Mouse (Mus musculus) G1E-ER4 (cell line): ENCODE data around the gene Recql5. TPM values are rescaled to one million over a fixed set of nuclear protein-coding genes. Genes with fewer than 3 reads are reported as not detected.

ENCODE experiments used
- GATA1 ChIP-seq: IDR thresholded peaks from one replicate; pipeline ENCODE4 v1.8.0; 2012; ENCODE audit warnings: low read length, inconsistent platforms
- polyA plus RNA-seq: library from polyadenylated mRNA; stranded (reverse); fragments of >175 nt; gene quantifications from 2 replicates; pipeline ENCODE4 v1.2.3, GENCODE M21; 2012

The Recql5 gene
- polyA plus RNA-seq, 1 experiment: 13.3 TPM

DNA sequence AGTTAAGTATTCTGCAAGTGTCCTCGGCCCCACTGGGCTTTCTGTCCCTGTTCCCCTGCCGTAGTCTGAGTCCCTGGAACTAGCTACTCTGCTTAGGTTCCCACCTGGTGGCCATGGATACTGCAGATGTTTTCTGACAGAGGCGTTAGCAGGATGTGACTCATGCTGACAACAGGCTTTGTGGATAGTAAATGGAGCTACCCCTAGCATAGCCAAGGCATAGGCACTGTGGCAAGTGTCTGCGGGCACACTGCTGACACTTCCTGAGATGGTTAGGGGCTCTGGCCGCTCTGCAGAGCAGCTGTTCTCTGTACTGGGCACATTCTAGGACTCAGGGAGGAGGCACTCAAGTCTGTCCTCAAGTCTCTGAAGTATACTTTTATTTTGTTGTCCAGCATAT lies 21.4 kb upstream of the Recql5 start:
- no peak for TF ChIP-seq GATA1

DNA sequence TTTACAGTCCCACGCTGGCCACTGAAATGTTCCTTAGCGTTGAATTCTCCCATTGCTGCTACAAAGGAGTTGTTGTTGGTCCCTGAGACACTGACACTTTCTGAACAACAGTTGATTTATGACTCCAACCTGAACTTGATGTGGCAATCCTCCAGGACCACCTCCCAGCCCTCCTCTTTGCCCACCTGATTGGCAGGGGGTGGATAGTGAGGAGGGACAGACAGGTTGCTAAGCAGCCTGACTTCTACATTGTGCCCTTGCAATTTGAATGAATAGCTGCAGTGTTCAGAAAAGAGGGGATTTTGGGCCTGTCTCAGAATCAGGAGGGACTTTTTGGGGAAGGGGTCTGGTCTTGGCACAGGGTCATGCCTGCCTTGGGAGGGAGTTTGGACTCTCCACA lies 17.4 kb upstream of the Recql5 start:
- TF ChIP-seq GATA1: no peak

DNA sequence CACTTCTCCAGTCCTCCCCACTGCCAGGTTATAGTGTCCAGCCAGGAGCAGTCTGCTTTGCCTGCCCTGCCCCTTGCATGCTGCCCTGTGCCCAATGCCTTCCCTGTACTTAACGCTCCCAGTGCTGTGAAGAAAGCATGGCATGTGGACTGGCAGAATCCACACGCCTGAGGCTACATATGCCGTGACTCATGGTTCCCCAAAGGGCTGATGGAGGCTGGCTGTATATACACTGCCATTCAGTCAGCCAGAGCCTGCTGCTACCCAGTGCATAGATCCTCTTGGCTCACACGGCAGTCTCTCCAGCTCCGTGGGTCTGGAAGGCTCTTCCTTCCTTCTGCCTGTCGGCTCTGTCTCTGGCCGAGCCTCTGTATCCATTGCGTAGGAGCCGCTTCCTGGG lies 15.0 kb upstream of the Recql5 start:
- no peak for TF ChIP-seq GATA1

DNA sequence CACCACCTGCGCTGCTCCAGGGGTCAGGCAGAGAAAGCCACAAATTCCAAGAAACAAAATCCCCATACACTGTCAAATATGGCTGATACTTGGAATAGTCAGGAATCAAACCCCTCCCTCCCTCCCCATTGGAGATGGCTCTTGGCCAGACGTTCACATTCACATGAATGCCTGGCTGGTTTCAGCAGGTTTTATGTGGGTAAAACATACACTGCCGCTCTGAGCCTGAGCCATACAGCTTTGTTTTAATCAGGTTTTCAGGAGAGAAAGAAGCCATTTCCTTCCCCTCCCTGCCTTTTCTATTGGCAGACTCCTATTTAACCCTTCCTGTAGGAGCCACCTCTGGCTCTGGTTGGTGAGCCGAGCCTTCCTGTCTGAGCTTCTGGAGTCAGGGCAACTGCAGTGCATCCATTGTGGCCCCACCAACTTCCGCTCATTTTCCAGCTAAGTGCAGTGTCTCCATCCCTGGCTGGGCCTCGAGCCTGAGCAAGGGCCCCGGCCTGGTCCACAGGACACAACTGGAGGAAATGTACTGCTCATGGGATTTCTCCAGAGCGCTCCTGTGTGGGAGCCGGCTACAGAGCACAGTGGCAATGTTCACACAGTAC lies 13.0 kb upstream of the Recql5 start:
- no peak for TF ChIP-seq GATA1

DNA sequence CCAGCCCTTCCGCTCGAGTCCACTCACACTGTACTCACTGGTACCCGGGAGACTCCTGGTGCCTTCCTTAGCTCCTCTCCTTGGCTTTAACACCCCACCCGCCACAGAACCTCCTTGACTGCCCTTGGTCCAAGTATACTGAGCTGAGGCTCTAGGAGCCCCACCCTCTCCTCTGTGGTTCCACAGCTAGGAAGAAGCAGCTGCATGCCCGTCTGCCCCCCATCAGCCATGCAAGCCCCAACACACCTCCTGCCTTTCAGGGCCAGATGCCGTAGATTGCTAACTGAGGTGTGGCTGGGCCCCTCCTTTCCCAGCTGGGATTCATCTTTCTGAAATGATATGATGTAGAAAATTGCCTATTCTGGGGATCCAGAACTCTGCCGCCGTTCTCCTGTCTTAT lies 12.0 kb upstream of the Recql5 start:
- TF ChIP-seq GATA1: no peak

DNA sequence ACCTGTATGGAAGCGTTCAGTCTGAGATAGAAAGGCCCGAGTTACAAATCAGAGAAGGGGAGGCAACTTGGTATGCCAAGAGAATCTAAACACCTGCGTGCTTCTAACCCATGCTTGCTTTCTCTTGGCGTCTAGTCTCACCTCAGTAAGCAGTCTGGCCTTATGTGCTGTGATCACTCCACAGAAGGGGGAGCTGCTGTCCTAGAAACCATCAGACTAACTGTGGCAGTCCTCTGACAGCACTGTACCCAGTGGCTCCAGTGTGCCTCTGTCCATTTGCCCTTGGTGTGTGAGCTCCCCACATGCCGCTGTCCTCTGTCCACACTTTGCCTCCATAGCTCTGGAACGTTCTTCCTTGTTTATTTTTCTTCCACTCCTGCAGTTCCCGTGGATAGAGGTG lies 8.7 kb upstream of the Recql5 start:
- TF ChIP-seq GATA1: no peak

DNA sequence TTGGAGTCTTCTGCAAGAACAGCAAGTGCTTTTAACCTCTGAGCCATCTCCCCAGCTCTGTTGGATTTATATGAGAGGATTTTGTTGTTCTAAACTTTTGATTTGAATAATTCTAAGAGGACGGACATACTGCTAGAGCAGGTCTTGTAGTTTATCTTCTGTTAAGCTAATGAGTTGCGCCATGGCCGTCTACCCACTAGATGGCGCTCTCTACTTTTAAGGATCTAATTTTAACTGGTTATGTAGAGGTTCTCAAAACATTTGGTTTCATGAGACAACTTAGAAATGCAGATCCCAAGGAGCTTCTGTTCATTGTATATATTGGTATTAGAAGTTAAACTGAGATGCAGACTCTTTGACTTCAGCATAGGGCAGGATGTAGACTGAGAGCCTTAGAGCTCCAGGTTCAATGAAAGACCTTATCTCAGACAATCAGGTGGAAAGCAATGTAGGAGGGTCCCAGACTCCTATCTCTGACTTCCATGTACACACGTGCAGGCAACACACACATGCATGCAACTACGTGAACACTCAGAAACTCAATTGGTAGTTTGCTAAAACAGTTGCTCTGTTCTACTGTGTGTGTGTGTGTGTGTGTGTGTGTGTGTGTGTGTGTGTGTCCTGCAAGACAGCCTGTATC lies 6.5 kb upstream of the Recql5 start:
- no peak for TF ChIP-seq GATA1

DNA sequence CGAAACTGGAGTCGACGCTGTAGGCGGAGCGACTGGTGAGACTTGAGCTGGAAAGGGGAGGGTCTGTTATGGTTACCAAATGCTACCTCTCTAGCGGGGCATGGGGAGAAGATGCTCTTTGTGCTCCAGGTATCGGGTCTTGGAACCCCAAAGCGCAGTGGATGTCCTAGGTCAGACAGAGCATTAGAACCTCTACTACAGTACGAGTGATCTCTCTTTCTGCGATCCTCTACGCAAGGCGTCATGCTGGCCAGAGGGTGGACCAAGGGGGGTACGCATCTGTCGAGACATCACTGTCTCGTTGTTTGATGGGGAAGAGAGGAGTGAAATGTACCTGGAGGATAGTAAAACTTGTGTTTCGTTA lies 452 bp upstream of the Recql5 start:
- no peak for TF ChIP-seq GATA1

DNA sequence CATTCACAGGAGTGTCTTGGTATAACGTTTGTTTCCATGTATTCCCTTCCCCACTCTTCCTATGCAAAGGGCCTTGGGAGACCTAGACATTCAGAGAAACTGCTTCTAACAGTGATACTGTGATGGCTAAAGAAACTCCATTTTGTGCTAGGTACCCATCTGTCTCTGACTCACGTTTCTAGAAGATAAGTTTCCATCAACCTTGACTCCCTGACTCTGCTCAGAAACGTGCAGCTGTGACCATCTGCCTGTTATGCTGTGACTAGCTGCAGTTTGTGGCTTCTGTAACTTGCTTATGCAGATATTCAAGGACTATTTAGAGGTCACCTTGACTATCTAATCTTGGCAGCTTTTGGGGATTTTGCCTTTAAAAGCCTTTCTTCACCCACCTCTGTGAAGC lies 2.0 kb downstream of the Recql5 start:
- TF ChIP-seq GATA1: no peak

DNA sequence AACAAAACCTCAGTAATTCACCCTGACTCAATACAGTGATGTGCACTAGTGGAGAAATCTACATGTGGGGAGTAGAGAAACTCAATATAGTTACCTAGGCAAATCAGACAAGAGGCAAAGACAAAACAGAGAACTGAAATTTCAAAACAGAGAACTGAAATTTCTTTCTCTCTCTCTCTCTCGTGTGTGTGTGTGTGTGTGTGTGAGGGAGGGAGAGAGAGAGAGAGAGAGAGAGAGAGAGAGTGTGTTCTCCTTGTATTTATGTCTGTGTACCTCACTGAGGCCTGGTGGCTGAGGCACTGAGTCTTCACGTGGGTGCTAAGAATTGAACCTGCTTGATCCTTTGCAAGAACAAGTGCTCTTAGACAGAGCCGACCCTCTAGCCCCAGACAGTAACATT lies 3.5 kb downstream of the Recql5 start:
- no peak for TF ChIP-seq GATA1

DNA sequence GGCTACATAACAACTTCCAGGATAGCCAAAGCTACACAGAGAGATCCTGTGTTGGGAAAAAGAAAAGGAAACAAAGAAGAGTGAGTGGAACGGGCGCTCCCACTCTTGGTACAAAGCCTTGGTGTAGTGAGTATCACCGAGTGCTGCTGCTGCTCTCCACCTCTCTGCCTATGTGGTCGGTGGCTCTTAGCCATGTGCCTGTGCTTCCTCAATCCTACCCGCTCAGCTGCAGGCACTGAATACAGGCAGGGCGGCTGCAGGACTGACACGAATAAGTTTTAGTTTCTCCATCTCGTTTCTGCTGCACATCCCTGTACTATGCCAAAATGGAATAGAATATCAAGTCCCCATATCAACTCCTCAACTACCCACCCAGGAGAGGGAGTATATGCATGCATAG lies 4.2 kb downstream of the Recql5 start:
- TF ChIP-seq GATA1: no peak

DNA sequence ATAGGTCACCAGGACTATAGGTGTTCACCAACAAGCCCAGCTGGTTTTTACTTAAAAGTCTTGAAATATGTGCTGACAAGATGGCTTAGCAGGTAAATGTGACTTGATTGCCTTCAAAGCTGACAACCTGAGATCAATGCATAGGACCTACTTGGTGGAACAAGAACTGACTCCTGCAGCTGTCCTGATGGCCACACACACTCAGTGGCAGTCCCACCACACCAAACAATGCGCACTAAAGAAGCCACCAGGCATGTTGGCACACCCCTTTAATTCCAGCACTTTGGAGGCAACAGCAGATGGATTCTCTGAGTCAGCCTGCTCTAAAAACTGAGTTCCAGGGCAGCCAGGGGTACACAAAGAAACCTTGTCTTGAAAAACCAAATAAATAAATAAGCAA lies 11.3 kb downstream of the Recql5 start:
- TF ChIP-seq GATA1: no peak

DNA sequence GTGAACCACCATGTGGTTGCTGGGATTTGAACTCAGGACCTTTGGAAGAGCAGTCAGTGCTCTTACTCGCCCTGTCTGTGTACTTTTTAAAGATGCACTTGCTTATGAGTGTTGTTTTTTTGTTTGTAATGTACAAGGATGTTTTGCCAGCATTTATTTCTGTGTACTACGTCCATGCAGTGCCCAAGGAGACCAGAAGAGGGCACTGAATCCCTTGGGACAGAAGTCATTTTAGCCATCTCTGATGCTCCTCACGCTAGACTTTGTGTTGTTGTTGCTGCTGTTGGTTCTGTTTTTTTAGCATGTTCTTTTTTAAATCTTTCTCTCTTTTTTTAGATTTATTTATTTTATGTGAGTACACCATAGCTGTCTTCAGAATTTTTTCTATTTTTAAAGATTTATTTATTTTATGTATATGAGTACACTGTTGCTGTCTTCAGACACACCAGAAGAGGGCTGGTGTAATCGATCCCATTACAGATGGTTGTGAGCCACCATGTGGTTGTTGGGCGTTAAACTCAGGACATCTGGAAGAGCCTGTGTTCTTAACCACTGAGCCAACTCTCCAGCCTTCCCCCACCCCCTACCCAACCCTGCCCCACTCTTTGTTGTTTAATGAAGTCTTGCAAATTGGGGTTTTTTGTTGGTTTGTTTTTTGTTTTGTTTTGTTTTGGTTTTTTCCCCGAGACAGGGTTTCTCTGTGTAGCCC lies 13.0 kb downstream of the Recql5 start:
- no peak for TF ChIP-seq GATA1

DNA sequence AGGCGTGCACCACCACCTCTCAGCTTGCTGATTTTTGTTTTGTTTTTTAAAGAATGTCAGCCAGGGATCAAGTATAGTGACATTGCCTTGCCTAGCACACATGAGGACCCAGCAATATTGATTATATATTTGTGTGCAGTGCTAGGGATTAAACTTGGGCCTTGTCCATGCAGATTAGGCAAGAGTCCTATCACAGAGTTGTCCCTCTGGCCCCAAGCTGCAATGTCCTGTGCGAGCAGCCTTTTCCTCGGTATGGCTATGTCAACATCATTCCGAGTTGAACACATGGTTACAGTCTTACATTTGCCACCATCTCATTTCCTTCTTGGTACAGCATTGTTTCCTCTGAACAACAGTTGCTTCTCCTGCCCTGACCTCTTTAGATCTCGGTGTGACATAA lies 14.2 kb downstream of the Recql5 start:
- TF ChIP-seq GATA1: no peak

DNA sequence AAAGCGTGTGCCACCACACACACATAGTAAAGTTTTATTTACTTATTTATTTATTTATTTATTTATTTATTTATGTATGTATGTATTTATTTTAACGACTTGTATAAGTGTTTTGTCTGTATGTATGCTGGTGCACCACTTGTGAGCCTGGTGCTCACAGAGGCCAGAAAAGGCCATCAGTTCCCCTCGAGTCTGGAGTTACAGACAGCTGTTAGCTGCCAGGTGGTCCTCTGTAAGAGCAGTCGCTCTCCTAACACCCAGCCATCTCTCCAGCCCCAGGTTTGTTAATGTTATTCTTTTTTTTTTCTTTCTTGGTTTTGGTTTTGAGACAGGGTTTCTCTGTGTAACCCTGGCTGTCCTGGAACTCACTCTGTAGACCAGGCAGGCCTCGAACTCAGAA lies 14.6 kb downstream of the Recql5 start:
- TF ChIP-seq GATA1: no peak

DNA sequence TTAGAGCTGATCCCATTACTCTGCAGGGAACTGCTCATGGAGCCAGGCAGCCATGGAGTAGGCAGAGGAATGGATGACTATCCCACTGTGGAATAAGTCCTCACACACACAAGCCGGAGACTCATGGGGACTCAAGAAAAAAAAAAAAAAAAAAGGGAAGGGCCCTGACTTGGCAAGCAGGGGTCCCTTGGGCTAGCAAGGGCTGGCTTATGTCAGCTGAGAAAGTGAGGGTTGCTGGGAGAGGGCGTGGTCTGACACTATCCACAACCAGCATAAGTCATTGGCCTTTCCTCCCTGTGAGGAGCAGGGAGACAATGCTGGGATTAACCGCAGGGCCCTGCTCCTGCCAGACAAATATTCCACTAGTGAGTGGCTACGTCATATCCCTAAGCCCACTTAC lies 16.7 kb downstream of the Recql5 start:
- TF ChIP-seq GATA1: no peak

DNA sequence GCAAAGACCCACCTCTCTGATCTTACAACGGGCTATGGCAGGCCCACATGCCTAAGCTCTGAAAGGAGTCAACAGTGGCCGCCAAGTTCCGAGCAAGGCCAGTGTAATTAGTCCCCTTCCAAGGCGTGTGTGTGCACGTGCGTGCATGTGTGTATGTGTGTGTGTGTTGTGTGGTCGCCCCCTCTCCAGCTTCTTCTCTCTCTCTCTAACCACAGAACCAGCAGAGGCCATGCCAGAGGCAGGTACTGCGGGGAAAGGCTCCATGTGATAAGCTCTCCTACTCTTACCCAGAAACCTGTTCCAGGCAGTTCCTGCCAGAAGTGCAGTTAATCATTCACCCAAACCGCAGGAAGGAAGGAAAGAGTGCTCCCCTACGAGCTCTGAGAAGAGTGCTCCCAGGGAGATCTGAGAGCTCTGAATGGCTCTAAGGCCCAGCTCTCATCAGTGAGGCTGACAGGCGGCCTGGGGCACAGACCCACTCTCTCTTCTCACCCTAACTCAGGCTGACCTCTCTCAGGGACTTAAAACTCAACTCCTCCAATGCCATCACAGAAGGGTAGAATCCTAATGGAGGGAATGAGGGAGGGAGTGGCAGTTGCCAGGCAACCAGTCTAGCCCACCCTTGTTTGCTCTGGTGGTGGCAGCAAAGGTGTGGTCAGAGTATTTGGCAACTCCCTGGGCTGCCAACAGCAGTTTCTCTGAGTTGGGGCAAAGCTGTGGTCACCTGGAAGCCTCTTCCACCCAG lies 21.5 kb downstream of the Recql5 start, which contains the start of gene Smim6:
TSS of gene Smim6 (plus strand) at position 386 of the 745 bp plus-strand sequence.
- TF ChIP-seq GATA1: no peak
